Mouse (Mus musculus): ENCODE measurements around the gene Sorcs2.

GRCm38 (mm10) chr5:36128513-36128912 is 269.4 kb downstream of the Sorcs2 start:
- TF ChIP-seq CTCF (IDR thresholded peaks at IDR 0.05; ENCODE audit: borderline replicate concordance, control insufficient read depth, extremely low read depth, insufficient read depth, low read length, poor library complexity) (no peak), POLR2A (IDR thresholded peaks at IDR 0.05; ENCODE audit: control insufficient read depth, extremely low read depth, insufficient read depth, low read length, poor library complexity) (no peak)

Data from thymus, adult 2 months (tissue).